Mouse (Mus musculus) telencephalon, adult 2 months (tissue): ENCODE measurements around the gene Tfrc.

Source experiments
- DNase-seq: peaks from one replicate; pipeline ENCODE4 v3.0.0-alpha.2; 2011; ENCODE audit warnings: low read depth, low spot score

Tfrc gene

GRCm38 (mm10) chr16:32668472-32668871 is 59.8 kb downstream of the Tfrc start:
- no peak for DNase-seq

DNA sequence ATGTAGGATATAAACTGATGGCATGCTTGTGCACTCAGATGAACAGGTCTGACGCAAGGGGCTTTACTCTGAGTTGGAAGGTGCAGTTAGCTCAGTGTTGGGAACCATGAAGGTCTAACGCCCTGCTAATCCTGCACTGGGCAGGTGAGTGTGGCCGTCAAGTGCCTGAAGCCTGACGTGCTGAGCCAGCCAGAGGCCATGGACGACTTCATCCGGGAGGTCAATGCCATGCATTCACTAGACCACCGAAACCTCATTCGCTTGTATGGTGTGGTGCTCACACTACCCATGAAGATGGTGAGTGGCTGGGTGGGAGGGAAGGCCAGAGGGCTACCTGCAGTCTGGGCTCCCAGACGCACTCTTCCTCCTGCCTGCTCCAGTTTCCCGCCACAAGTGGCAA is 60.5 kb downstream of the Tfrc start:
- no peak for DNase-seq

- no peak for DNase-seq
These were observed 61.8 kb downstream of the Tfrc start for GRCm38 (mm10) chr16:32670354-32671124.

GRCm38 (mm10) chr16:32671206-32671887 is 62.6 kb downstream of the Tfrc start:
- DNase-seq, result no peak

DNA sequence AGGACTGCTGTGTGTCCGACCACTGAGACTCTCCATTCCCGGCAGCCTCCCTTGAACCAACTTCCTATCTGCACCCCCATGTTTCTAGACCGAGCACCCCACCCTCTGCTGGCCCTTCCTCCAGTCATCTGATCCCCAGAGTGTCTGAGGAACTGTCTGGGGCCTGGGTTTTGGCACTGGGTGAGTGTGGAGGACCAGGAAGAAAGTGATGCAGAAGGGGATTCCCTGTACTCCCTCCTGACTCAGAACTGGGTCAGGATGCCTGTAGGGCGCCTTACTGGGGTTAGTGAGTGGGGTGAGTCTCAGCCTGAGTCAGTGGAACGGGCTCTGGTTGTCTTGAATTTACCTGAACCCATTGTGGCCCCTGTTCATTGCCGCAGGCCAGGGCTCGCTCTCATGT is 63.5 kb downstream of the Tfrc start:
- DNase-seq, result no peak

- DNase-seq, result no peak
These were observed 64.3 kb downstream of the Tfrc start for GRCm38 (mm10) chr16:32672861-32673560.

DNA sequence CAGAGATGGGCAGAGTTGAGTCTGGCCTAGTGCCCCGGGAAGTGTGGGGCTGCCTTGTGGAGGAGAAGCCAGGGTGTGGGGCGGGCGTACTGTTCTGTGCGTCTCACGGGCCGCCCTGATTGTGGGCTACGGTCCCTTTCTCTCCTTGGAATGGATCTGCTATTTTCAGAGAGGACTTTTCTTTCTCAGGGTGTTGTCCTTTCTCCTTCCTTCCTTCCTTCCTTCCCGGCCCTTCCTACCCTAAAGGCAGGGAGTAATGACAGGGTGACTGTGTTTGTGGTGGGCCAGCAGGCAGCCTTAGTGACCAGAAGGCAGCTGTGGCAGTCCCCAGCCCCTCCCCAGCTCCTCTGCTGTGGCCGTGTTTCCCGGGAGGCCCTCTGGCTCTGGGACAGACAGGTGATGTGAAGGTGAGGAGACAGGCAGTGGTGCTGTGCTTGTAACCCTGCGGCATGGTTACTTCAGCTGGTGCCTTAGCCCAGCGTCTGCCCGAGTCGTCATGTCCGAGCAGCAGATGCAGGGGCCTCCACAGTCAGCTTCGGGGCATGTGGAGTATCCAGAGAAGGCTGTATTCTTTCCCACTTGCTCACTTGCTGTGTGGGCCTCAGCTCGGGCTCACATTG is 65.5 kb downstream of the Tfrc start:
- DNase-seq, result no peak

DNA sequence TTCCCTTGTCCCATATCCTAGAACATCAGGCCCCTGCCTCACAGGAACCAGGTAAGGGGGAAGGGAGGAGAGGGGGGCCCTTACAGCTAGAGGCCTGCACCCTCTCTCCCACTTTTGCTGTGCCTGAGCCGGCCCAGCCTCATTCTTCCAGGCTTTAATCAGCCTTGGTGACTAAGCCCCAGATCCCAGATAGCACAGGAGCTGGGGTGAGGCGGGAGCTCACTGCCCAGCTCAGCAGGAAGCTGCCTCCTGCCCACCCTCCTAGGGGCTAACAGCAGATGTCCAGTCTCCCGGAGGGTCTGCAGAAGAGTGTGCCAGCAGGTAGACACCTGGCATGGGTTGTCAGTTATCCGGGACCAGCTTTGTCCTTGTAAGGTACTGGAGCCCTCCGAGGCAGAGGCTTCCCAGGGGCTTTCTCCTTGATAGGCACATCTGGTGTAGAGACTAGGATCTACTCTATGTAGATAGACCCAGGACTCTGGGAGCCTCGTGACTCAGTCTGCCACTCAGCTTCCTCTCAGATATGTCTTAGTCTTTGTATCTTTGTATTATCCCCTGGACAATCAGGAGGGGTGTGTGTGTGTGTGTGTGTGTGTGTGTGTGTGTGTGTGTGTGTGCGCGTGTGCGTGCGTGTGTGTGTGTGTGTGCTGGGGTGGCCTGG is 68.5 kb downstream of the Tfrc start:
- no peak for DNase-seq

- no peak for DNase-seq
These were observed 69.2 kb downstream of the Tfrc start for GRCm38 (mm10) chr16:32677903-32678302.

DNA sequence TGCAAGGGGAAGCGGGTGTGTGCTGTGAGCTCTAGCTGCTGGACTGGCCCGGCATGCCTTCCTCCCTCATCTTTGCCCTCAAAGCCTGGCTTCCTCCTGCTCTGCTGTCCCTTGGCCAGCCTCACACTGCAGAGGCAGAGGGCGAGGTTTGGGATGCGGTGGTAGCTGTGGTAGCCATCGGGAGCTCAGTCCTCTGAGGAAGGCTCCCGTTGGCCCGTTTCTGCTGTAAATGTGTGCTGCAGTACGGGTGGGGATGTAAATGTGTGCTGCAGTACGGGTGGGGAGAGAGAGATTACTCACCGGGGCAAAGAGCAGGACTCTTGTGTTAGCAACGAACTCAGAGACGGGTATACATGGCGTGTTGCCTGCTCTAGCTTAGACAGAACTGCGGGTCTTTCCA is 70.1 kb downstream of the Tfrc start:
- no peak for DNase-seq

GRCm38 (mm10) chr16:32679976-32680375 is 71.3 kb downstream of the Tfrc start:
- no peak for DNase-seq

- no peak for DNase-seq
These were observed 72.1 kb downstream of the Tfrc start for GRCm38 (mm10) chr16:32680806-32681205.

- no peak for DNase-seq
These were observed 73.5 kb downstream of the Tfrc start for GRCm38 (mm10) chr16:32682194-32682593.
